Mouse (Mus musculus): ENCODE measurements around the gene Cfap74.

- TF ChIP-seq CTCF (IDR thresholded peaks at IDR 0.05 in 2 of 3, conservative IDR thresholded peaks at IDR 0.05 in 1 of 3; ENCODE audit: control insufficient read depth in 1 of 3, insufficient read depth in 1 of 3, low read depth in 2 of 3, low read length in 3 of 3, poor library complexity in 1 of 3, severe bottlenecking in 1 of 3) = no peak
- no peak for TF ChIP-seq ZMIZ1 (IDR thresholded peaks at IDR 0.05; ENCODE audit: low read depth, low read length)
- no peak for TF ChIP-seq JUND (IDR thresholded peaks at IDR 0.05; ENCODE audit: low read depth, low read length)
- no peak for TF ChIP-seq MAX (IDR thresholded peaks at IDR 0.05; ENCODE audit: low read length)
- TF ChIP-seq HCFC1 (IDR thresholded peaks at IDR 0.05; ENCODE audit: low read depth, low read length) = no peak
- TF ChIP-seq TAL1 (IDR thresholded peaks at IDR 0.05; ENCODE audit: low read length) = no peak
- no peak for TF ChIP-seq POLR2A (IDR thresholded peaks at IDR 0.05; ENCODE audit: control insufficient read depth in 1 of 2, insufficient read depth in 1 of 2, low read depth in 1 of 2, low read length in 2 of 2, poor library complexity in 1 of 2)
- no peak for TF ChIP-seq CHD2 (IDR thresholded peaks at IDR 0.05; ENCODE audit: low read length)
- no peak for TF ChIP-seq NRF1 (IDR thresholded peaks at IDR 0.05; ENCODE audit: insufficient read depth, low read depth, low read length, poor library complexity, severe bottlenecking)
- no peak for TF ChIP-seq USF1 (IDR thresholded peaks at IDR 0.05; ENCODE audit: low read depth, low read length)
- no peak for TF ChIP-seq ELF1 (IDR thresholded peaks at IDR 0.05; ENCODE audit: low read depth, low read length)
- TF ChIP-seq ETS1 (IDR thresholded peaks at IDR 0.05; ENCODE audit: low read depth, low read length) = no peak
These were observed 89.0 kb downstream of the Cfap74 start for GRCm38 (mm10) chr4:155497963-155498362.
